ENCODE assay signal across 11 mouse cellular contexts in the genomic region with DNA sequence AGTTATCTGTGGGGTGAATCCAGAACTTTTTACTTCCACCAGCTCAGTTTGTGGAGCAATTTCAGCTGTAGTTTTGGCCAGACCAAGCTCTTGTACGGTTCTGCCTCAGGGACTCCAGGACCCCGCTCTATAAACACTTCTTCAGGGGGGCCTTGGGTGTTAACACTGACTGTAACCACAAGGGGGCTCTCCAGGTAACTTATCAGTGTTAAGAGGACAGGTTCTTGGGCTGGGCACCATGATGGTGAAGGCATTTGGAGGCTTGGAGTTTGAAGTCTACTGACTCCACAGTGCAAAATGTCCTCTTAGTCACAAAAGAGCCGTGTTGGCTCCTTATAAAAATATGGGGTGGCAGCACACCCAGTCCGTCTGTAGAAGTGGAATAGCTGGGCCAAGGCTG. TPM values are rescaled to one million over a fixed set of nuclear protein-coding genes. Genes with fewer than 3 reads are reported as not detected.
A peak's percentile ranks its signal among the peaks of the same experiment; 100 is the strongest.
DNase-seq lines count a peak whose midpoint lies in the region; ATAC-seq and TF ChIP-seq lines count a peak whose summit lies in the region.
"Had no signal": no experiment of that assay in that cellular context is flagged by ENCODE, and none has a peak within 500 bp of the region (broad histone marks: within the 10 kb centered on the region; RNA-seq: fewer than 3 reads in every experiment).

No protein-coding gene starts in this region.

- H3K27ac ChIP-seq in kidney, adult 2 months (ENCODE audit: insufficient read depth, low read depth, low read length), result no peak overlapping the region
- no peak overlapping the region for H3K27ac ChIP-seq in kidney, embryonic 14.5 days (ENCODE audit: low read depth, low read length)
- H3K27ac ChIP-seq: macrophage had no signal

- no peak overlapping the region for H3K9ac ChIP-seq in kidney, embryonic 14.5 days (ENCODE audit: low read depth, low read length)

- H3K27me3 ChIP-seq in kidney, adult 2 months (replicated peaks; ENCODE audit: control insufficient read depth, insufficient read depth, low read length), result no peaks in the 10 kb centered on the region
- no peaks in the 10 kb centered on the region for H3K27me3 ChIP-seq in kidney, embryonic 14.5 days (ENCODE audit: control insufficient read depth, insufficient read depth, low read length)

- H3K9me3 ChIP-seq in kidney, embryonic 14.5 days (ENCODE audit: control insufficient read depth, low read length), result no peaks in the 10 kb centered on the region

- peaks cover 26% of the 10 kb centered on the region for H3K4me1 ChIP-seq in kidney, adult 2 months (ENCODE audit: control insufficient read depth, insufficient read depth, low read length)
- peaks cover 26% of the 10 kb centered on the region; the same call in 1 of the 2 replicates for H3K4me1 ChIP-seq in kidney, embryonic 14.5 days (ENCODE audit: control insufficient read depth, insufficient read depth, low read length)

- no peaks in the 10 kb centered on the region for H3K36me3 ChIP-seq in kidney, adult 2 months (ENCODE audit: control insufficient read depth, insufficient read depth, low read length)
- peaks cover 4% of the 10 kb centered on the region; the same call in 1 of the 2 replicates for H3K36me3 ChIP-seq in kidney, embryonic 14.5 days (ENCODE audit: control insufficient read depth, insufficient read depth, low read length)

- 0 out of 2 replicates have a peak, but pooled peaks have one; percentile 5 for TF ChIP-seq CTCF in kidney, adult 2 months (conservative IDR thresholded peaks at IDR 0.05; ENCODE audit: insufficient read depth, insufficient read length, low read depth, low read length)

- intact Hi-C loops in left cerebral cortex, postnatal 4 days (cut with DNase I), result no loop called here

- peak; percentile 25 for DNase-seq in kidney, adult 2 months
- DNase-seq in 416B (ENCODE audit: low read depth), result peak; percentile 63
- DNase-seq in CD4-positive helper T cell, adult 2 months (ENCODE audit: low read depth, low spot score), result peak; percentile 58
- peak; percentile 55 for DNase-seq in forelimb bud, embryonic 11.5 days (ENCODE audit: low read depth, low spot score)
- no peak for DNase-seq in urinary bladder, postnatal 14 days (ENCODE audit: low spot score)
- DNase-seq in left cerebral cortex, postnatal 4 days, result no peak
- no peak for DNase-seq in gastrocnemius, adult 18-20 months (ENCODE audit: low spot score)
- DNase-seq: adrenal gland, postnatal 10 days had no signal

- TF ChIP-seq POLR2A in kidney, adult 2 months (IDR thresholded peaks at IDR 0.05; ENCODE audit: low read depth, low read length), result no peak

- no peak for ATAC-seq in kidney, embryonic 14.5 days (ENCODE audit: low FRiP score, low TSS enrichment)

- 73% methylated on average over 4 of the region's 4 CpGs for WGBS in kidney, adult 2 months
- WGBS in kidney, embryonic 14.5 days, result 69% methylated on average over 4 of the region's 4 CpGs

- H3K4me3 ChIP-seq in kidney, adult 2 months (ENCODE audit: insufficient read depth, low read depth, low read length), result no peak overlapping the region
- H3K4me3 ChIP-seq in kidney, embryonic 14.5 days (ENCODE audit: low read length), result no peak overlapping the region

- H3K4me2 ChIP-seq in kidney, embryonic 14.5 days (replicated peaks; ENCODE audit: low read depth, low read length), result no peak overlapping the region

RNA-seq across cellular contexts. Expression of a gene that starts 1.5 kb away (rescaled TPM):
- polyA plus RNA-seq in kidney, adult 2 months (2012; rRNA removed), result 161 and 199 TPM in 2 replicates
- polyA plus RNA-seq in kidney, embryonic 14.5 days (2014; fragmentation: Nextera tagmentation; extraction: Ambion mirVana), result 27.4 and 36.3 TPM in 2 replicates
- total RNA-seq in left cerebral cortex, postnatal 4 days (2021), result 10 to 100 TPM; 56.6 to 56.9 TPM
- total RNA-seq in gastrocnemius, adult 18-20 months (2021), result 10 to 100 TPM; 60.5 to 67.5 TPM

RNA-seq across cellular contexts. Expression of a gene that starts 2.3 kb away (rescaled TPM):
- 36.6 and 42.6 TPM in 2 replicates for polyA plus RNA-seq in kidney, adult 2 months (2012; rRNA removed)
- 12.5 and 13.7 TPM in 2 replicates for polyA plus RNA-seq in kidney, embryonic 14.5 days (2014; fragmentation: Nextera tagmentation; extraction: Ambion mirVana)
- 1 to 10 TPM; 6.3 to 7.0 TPM for total RNA-seq in left cerebral cortex, postnatal 4 days (2021)
- total RNA-seq in gastrocnemius, adult 18-20 months (2021), result 10 to 100 TPM; 23.1 to 24.5 TPM

RNA-seq across cellular contexts. Expression of a gene that starts 6.4 kb away (rescaled TPM):
- 0.65 and 0.75 TPM in 2 replicates for polyA plus RNA-seq in kidney, adult 2 months (2012; rRNA removed)
- 1.1 and 1.4 TPM in 2 replicates for polyA plus RNA-seq in kidney, embryonic 14.5 days (2014; fragmentation: Nextera tagmentation; extraction: Ambion mirVana)
- total RNA-seq in left cerebral cortex, postnatal 4 days (2021), result under 1 TPM; 0.14 to 0.30 TPM
- total RNA-seq in gastrocnemius, adult 18-20 months (2021), result under 1 TPM in 1 of 2 experiments, not detected in 1; 0.14 TPM
- total RNA-seq: hematopoietic stem cell, adult 5-6 weeks had no signal

RNA-seq across cellular contexts. Expression of a gene that starts 25.1 kb away (rescaled TPM):
- polyA plus RNA-seq in kidney, adult 2 months (2012; rRNA removed), result 38.9 and 46.2 TPM in 2 replicates
- polyA plus RNA-seq in kidney, embryonic 14.5 days (2014; fragmentation: Nextera tagmentation; extraction: Ambion mirVana), result 24.9 and 28.7 TPM in 2 replicates
- 10 to 100 TPM; 60.2 to 63.4 TPM for total RNA-seq in left cerebral cortex, postnatal 4 days (2021)
- total RNA-seq in gastrocnemius, adult 18-20 months (2021), result 1 to 10 TPM; 4.0 to 5.2 TPM

RNA-seq across cellular contexts. Expression of a gene that starts 41.6 kb away (rescaled TPM):
- 1.3 and 1.9 TPM in 2 replicates for polyA plus RNA-seq in kidney, adult 2 months (2012; rRNA removed)
- 0.16 and 0.45 TPM in 2 replicates for polyA plus RNA-seq in kidney, embryonic 14.5 days (2014; fragmentation: Nextera tagmentation; extraction: Ambion mirVana)
- 1 to 10 TPM in 1 of 2 experiments, under 1 TPM in 1; 0.40 to 1.0 TPM for total RNA-seq in left cerebral cortex, postnatal 4 days (2021)
- total RNA-seq in gastrocnemius, adult 18-20 months (2021), result under 1 TPM; 0.07 to 0.11 TPM

Comparison
In these comparisons a context has a peak if more than half of its experiments do, and no peak if none do; other contexts are left out.
1. DNase-seq: peak in kidney, adult 2 months (single experiment), 416B (single experiment), CD4-positive helper T cell, adult 2 months (single experiment) and forelimb bud, embryonic 11.5 days (single experiment); none in urinary bladder, postnatal 14 days (single experiment), left cerebral cortex, postnatal 4 days (single experiment) and gastrocnemius, adult 18-20 months (single experiment).